Mouse (Mus musculus): ENCODE results near the gene Nup210l. TPM values are rescaled to one million over a fixed set of nuclear protein-coding genes. Genes with fewer than 3 reads are reported as not detected.

Nup210l gene
- total RNA-seq, 2 experiments from 2014 or later, result 0.71 to 0.99 TPM

DNA sequence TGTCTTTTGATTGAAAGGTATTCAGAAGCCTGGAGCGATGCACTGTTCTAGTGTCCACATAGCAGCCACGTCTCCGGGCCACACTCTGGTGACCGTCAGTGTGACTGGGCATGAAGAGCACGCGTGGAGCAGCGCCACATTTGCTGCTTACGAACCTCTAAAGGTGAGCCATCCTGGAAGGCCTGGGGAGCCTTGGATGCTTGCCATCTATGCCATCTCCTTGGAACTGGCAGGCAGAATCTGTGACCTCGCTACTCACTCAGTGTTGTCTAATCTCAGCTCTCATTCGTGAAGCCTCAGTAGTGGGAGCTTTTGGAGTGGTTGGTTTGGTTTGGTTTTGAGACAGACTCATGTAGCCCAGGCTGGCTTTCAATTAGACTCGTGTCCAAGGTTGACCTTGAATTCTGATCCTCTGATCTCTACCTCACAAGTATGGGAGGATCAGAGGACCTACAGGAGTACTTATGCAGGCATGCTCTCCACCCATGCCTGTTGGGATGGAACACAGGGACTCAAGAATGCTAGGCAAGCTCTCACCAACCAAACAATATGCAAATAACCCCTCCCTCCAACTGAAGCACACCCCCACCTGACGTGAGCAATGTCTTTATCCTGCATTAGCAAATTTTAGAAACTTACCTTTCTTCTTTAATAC lies 47.3 kb downstream of the Nup210l start:
- ATAC-seq (replicated peaks; ENCODE audit: poor library complexity), result no peak

DNA sequence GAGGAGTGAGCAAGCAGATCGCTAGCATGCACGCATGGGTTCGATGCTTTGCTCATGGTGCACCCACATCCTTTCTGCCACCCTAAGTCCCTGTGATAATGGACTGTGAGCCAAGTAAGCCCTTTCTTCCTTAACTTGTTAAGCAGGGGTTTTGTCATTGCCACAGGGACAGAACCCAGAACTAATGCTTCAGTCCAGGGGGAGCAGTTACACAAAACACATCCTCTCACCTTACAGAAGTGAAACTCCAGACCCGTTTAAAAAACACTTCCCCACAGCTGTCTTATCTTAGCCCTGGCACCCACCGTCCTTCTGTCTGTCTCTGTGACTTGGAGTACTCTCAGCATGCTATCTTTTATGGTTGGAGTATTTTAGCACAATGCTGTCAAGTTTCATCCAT lies 52.1 kb downstream of the Nup210l start:
- peak; percentile 84 for ATAC-seq (replicated peaks; ENCODE audit: poor library complexity)

DNA sequence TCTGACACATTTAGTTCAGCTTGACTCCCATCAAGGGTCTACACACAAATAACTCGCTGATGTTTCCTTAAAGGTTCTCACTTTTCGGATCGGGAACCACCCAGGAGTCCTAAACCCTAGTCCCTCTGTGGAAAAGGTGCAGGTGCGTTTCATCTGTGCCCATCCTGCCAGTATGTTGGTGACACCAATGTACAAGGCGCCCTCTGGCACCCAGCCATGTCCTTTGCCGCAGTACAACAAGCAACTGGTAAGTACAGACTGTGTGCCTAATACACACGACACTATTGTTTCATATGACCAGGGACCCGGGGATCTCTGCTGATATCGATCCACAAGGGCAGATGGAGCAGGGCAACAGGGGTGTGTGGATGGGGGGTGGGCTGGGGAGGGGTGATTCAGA lies 55.8 kb downstream of the Nup210l start:
- ATAC-seq (replicated peaks; ENCODE audit: poor library complexity), result no peak

GRCm38 (mm10) chr3:90161541-90161940 lies 57.6 kb downstream of the Nup210l start:
- peak; percentile 44 for ATAC-seq (replicated peaks; ENCODE audit: poor library complexity)

DNA sequence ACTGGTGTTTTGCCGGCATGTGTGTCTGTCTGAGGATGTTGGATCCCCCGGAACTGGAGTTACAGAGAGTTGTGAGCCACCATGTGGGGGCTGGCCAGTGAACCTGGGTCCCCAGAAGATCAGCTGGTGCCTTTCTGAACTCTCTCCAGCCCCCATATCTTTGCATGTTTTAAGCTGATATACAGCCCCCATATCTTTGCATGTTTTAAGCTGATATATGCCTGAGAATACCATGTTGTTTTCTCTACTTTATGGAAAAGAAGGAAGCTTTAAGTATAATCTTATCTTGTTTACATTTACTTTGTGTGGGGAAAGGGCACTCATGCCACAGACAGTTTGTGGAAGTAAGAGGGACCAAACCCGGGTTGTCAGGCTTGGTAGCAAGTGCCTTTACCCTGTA lies 75.6 kb downstream of the Nup210l start:
- no peak for ATAC-seq (replicated peaks; ENCODE audit: poor library complexity)

DNA sequence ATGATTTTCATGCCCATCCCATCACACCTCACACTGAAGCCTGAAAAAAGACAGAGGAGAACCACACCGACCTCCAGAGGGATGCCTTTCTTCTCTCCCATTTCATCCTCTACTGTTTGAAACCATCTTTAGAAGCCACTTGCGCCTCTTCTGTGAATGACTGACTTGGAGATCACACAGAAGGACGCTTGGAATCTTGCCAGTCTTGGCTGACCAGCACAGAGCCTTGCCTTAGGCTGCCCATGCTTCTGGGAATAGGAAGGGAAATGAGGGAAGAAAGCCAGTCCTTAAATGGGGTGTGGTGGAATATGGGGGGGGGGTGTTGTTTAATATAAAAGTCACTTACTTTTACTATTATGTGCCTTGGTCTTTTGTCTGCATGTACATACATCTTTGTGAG lies 79.6 kb downstream of the Nup210l start:
- no peak for ATAC-seq (replicated peaks; ENCODE audit: poor library complexity)

- no peak for ATAC-seq (replicated peaks; ENCODE audit: poor library complexity)
Measured at GRCm38 (mm10) chr3:90190859-90191510, 87.1 kb downstream of the Nup210l start.

GRCm38 (mm10) chr3:90194759-90195158 lies 90.8 kb downstream of the Nup210l start:
- no peak for ATAC-seq (replicated peaks; ENCODE audit: poor library complexity)

DNA sequence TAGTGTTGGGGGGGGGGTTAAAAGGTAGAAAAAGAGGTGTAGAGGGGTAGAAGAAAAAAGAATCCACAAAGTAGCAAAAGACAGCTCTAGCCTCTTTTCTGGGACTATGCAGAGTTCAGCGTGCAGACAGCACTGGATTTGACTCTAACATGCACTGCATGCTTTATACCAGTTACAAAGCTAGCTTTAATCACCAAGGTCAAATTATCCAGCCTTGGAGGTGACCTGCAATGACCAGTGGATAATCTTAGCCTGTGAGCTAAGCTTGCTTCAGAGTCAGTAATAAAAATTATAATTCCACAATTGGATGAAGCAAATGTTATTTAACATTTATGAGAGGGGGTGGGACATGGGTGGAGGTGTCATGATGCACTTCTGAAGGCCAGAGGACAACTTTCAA lies 91.7 kb downstream of the Nup210l start:
- ATAC-seq (replicated peaks; ENCODE audit: poor library complexity), result no peak

DNA sequence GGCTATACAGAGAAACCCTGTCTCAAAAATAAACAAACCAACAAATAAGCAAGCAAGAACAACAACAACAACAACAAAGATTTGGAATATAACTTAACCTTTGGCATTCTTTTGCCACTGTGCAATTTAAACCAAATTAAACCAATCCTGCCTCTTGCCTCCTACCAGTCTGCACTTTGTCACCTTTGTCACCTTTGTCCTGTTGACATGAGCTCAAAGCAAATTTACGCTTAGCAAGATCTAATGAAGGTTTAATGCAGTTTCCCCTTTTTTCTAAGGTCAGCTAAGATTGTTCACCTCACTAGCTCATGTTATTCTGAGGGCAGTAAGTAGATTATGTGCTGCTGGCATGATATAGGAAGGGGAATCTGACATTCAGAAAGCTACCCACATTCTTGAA lies 93.6 kb downstream of the Nup210l start:
- no peak for ATAC-seq (replicated peaks; ENCODE audit: poor library complexity)

GRCm38 (mm10) chr3:90202884-90203283 lies 99.0 kb downstream of the Nup210l start:
- ATAC-seq (replicated peaks; ENCODE audit: poor library complexity), result no peak

GRCm38 (mm10) chr3:90203619-90204018 lies 99.7 kb downstream of the Nup210l start:
- ATAC-seq (replicated peaks; ENCODE audit: poor library complexity), result no peak

GRCm38 (mm10) chr3:90204582-90204981 lies 100.7 kb downstream of the Nup210l start:
- ATAC-seq (replicated peaks; ENCODE audit: poor library complexity), result no peak

DNA sequence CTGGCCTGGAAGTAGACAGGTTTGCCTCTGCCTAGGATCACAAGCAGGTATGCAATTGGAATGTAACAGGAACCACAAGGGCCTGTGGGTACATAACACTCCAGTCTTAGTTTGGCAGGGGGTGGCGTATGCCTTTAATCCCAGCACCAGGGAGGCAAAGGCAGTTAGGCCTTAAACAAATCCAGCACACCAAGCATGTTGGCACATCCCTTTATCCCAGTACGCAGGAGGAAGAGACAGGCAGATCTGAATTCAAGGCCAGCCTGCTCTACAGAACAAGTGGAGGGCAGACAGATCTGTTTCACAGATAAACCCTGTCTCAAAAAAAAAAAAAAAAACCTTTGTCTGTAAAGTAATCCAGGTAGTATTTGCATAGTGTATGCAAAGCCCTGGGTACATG lies 104.7 kb downstream of the Nup210l start:
- no peak for ATAC-seq (replicated peaks; ENCODE audit: poor library complexity)

- no peak for ATAC-seq (replicated peaks; ENCODE audit: poor library complexity)
Measured at GRCm38 (mm10) chr3:90209908-90210566, 106.1 kb downstream of the Nup210l start.

DNA sequence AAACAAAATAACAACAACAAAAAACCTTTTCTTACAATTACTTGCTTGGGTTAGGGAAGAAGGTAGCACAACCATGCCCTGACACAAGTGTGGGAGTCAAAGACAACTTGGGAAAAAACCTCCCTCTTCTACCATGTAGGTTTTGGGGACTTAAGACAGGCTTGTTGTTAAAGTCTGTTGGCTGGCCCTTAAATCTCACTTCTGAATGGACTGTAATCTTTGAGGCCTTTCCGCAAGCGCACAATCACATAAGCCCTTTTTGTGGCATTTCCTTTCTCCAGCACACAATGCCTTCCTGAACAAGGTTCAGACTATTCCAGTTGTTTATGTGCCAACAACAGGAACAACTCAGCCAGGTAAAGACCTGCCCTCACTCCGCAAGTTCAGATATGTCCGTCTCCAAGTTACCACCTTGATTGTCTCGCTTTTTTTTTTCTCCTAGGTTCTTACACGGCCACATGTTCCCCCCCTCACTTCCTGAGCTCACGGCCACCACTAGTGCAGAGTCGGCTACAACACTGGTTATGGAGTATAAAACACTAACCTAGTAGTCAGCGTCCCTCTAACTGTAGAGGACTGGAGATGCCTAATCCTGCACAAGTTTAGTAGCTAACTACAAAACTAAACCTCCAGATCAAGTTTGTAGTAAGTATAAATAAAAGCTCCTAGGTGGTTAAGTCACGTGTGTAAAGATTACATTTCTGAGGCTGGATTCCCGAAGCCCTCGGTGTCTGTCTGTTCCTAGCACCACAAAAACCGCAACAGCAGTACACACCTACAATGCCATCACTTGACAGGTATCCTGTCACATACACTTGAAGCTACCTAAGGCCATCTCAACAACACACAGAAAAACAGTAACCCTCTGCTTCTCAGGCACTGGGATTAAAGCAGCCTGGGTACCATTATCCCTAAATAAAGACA lies 107.8 kb downstream of the Nup210l start:
- ATAC-seq (replicated peaks; ENCODE audit: poor library complexity), result no peak

DNA sequence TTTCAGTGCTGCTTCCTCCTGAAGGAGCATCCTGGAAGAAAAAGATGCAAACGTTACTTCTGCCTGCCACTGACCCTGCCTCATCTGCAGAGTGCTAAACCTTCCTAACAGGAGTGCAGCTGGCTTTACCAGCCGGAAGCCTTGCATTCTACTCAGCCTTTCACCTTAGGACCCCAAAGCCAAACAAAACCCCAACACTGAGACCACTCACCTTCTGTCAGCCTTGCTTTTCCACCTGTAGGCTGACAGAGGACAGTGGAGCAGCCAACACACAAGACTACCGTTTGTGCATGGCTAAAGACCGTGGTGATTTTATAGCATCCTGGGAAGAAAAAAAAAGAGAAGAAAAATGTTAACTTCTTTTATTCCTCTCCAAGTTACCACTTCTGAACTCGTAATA lies 108.8 kb downstream of the Nup210l start:
- no peak for ATAC-seq (replicated peaks; ENCODE audit: poor library complexity)

DNA sequence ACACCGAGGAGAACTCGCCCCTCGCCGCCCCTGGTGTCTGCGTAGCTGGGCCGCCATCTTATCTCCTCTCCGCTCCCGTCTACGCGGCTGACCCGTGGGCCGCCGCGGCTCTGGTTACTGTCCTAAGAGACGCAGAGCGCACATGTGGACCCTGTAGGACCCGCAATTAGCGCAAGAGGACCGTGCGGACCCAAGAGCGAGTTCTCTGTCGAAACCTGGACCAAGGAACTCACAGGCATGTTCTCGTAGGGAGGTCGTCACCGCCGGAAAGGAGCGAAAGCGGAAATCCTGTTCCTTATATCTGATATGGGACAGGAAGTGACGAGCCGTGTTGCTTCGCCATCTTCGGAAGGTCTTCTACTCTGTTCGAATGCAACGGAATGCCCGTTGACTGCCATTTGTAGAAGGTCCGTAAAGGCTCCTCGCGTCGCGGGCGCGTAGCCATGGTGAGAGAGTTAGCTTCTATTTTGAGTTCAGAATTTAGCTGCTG lies 109.5 kb downstream of the Nup210l start, which contains the start of the genes Rps27 and Rab13:
Gene Rps27 (minus strand): TSS at position 275 of the 490 bp plus-strand sequence.
Gene Rab13 (plus strand): TSS at position 319 of the 490 bp plus-strand sequence.
- peak; percentile 94 for ATAC-seq (replicated peaks; ENCODE audit: poor library complexity)

GRCm38 (mm10) chr3:90213956-90214684 lies 110.2 kb downstream of the Nup210l start:
- ATAC-seq (replicated peaks; ENCODE audit: poor library complexity), result no peak

GRCm38 (mm10) chr3:90215825-90216380 lies 112.0 kb downstream of the Nup210l start:
- ATAC-seq (replicated peaks; ENCODE audit: poor library complexity), result no peak
